In the genomic region with DNA sequence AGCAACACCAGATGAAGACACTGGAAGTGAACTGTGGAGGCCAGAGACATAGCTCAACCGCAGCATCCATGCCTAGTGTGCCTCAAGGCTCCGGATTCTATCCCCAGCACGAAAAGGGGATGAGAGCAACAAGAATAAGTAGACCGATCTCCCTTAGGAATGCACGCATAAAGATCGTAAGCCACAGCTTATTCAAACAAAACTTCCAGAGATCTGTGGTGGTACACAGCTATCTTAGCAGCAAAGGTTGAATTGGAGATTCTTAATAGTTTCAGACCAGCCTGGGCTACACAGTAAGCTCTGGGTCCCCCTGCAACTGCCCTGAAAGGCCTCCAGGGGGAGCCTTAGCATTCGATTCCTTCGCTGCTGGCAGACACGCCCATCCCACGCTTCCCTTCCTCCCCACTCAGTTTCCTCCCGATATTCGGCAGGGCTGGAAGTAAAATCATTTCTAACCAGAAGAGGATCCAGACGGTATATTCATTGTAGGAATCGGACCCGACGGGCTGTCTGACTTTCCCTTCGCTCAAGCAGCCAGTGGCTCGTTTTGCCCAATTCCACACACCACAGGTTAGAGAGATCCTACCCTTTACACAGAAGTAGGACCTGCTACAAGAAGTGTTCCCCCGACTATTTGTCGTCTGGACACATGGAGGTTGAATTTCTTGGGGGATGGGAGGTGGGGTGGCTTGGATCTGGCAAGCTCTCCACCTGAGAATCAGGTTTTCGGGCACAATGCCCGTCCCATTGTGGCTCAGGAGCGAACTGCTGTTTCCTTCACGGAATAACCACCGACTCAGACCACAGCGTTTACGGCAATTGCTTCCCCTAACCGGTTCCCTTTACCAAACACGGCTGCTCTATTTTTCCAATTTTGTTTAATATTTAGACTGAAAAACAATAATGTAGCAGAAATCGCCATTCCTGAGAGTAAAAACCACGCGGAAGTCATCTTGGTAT, we compare ENCODE assay signal across 8 mouse cellular contexts. TPM values are rescaled to one million over a fixed set of nuclear protein-coding genes. Genes with fewer than 3 reads are reported as not detected.
DNase-seq lines count a peak whose midpoint lies in the region; ATAC-seq and TF ChIP-seq lines count a peak whose summit lies in the region.

No protein-coding gene starts in this region.

- TF ChIP-seq CTCF in ES-Bruce4 (IDR thresholded peaks at IDR 0.05; ENCODE audit: low read depth, low read length) = peak; percentile 80
- TF ChIP-seq CTCF in heart, postnatal 0 days (IDR thresholded peaks at IDR 0.05; ENCODE audit: low read depth) = peak; percentile 64

- ATAC-seq in forebrain, embryonic 11.5 days (replicated peaks; ENCODE audit: low FRiP score) = peak; percentile 82
- ATAC-seq in heart, postnatal 0 days (ENCODE audit: insufficient read depth, low read depth) = peak; percentile 66; the same call in 1 of the 2 replicates
- ATAC-seq in liver, embryonic 15.5 days (ENCODE audit: insufficient read depth) = no peak
- peak; percentile 68; the same call in 1 of the 2 replicates for ATAC-seq in neural tube, embryonic 11.5 days (ENCODE audit: insufficient read depth, low FRiP score, low TSS enrichment)
- ATAC-seq in stomach, embryonic 16.5 days (ENCODE audit: insufficient read depth, low FRiP score) = peak; percentile 73; the same call in 1 of the 2 replicates

- peak; percentile 58 for DNase-seq in c-Kit-positive CD71-positive TER-119-negative erythroid progenitor cells, embryonic 14.5 days (ENCODE audit: low read depth)
- peak; percentile 88 for DNase-seq in forebrain, embryonic 11.5 days (ENCODE audit: low spot score)
- DNase-seq in heart, postnatal 0 days (ENCODE audit: low spot score) = peak; percentile 67
- DNase-seq in kidney, postnatal 36 days = peak; percentile 74 to 85
- peak; percentile 83 for DNase-seq in neural tube, embryonic 11.5 days (ENCODE audit: low spot score)

- no peaks in the 10 kb centered on the region for H3K9me3 ChIP-seq in ES-Bruce4 (replicated peaks; ENCODE audit: control insufficient read depth, insufficient read depth, low read length, poor library complexity, severe bottlenecking)
- no peaks in the 10 kb centered on the region for H3K9me3 ChIP-seq in forebrain, embryonic 11.5 days (ENCODE audit: control insufficient read depth, low read length)
- H3K9me3 ChIP-seq in heart, postnatal 0 days (replicated peaks; ENCODE audit: control insufficient read depth, low read length) = no peaks in the 10 kb centered on the region
- no peaks in the 10 kb centered on the region for H3K9me3 ChIP-seq in liver, embryonic 15.5 days (replicated peaks)
- no peaks in the 10 kb centered on the region for H3K9me3 ChIP-seq in neural tube, embryonic 11.5 days (ENCODE audit: control insufficient read depth, low read length)
- H3K9me3 ChIP-seq in stomach, embryonic 16.5 days (replicated peaks; ENCODE audit: control insufficient read depth, low read length) = no peaks in the 10 kb centered on the region

- TF ChIP-seq EP300 in ES-Bruce4 (IDR thresholded peaks at IDR 0.05; ENCODE audit: insufficient read depth, low read depth, low read length) = no peak
- no peak for TF ChIP-seq EP300 in heart, postnatal 0 days (IDR thresholded peaks at IDR 0.05; ENCODE audit: low read depth)

- no peak for TF ChIP-seq POLR2A in ES-Bruce4 (IDR thresholded peaks at IDR 0.05; ENCODE audit: insufficient read depth, low read length)

- WGBS in forebrain, embryonic 11.5 days = 14% methylated on average over 32 of the region's 32 CpGs
- WGBS in heart, postnatal 0 days = 15% methylated on average over 32 of the region's 32 CpGs
- 11% methylated on average over 32 of the region's 32 CpGs for WGBS in liver, embryonic 15.5 days (ENCODE audit: insufficient replicate concordance)
- WGBS in neural tube, embryonic 11.5 days = 13% methylated on average over 32 of the region's 32 CpGs
- WGBS in stomach, embryonic 16.5 days = 13% methylated on average over 32 of the region's 32 CpGs

- no peaks in the 10 kb centered on the region for H3K4me1 ChIP-seq in ES-Bruce4 (ENCODE audit: control insufficient read depth, insufficient read depth, low read length)
- H3K4me1 ChIP-seq in forebrain, embryonic 11.5 days (replicated peaks; ENCODE audit: control insufficient read depth, insufficient read depth, low read length) = no peaks in the 10 kb centered on the region
- no peaks in the 10 kb centered on the region for H3K4me1 ChIP-seq in heart, postnatal 0 days (ENCODE audit: control insufficient read depth, insufficient read depth)
- H3K4me1 ChIP-seq in liver, embryonic 15.5 days (replicated peaks) = peaks cover 5% of the 10 kb centered on the region; the same call in 1 of the 2 replicates
- H3K4me1 ChIP-seq in neural tube, embryonic 11.5 days (ENCODE audit: control insufficient read depth, insufficient read depth, low read length) = 0 out of 2 replicates have a peak, but pooled peaks cover 5% of the 10 kb centered on the region
- 0 out of 2 replicates have a peak, but pooled peaks cover 3% of the 10 kb centered on the region for H3K4me1 ChIP-seq in stomach, embryonic 16.5 days (ENCODE audit: control insufficient read depth, insufficient read depth, low read length)

- H3K9ac ChIP-seq in ES-Bruce4 (ENCODE audit: low read depth, poor library complexity, severe bottlenecking) = no peak overlapping the region
- H3K9ac ChIP-seq in forebrain, embryonic 11.5 days (ENCODE audit: low read length) = peak overlapping the region; percentile 28; the same call in 1 of the 2 replicates
- H3K9ac ChIP-seq in heart, postnatal 0 days (replicated peaks; ENCODE audit: low read depth, low read length) = no peak overlapping the region
- H3K9ac ChIP-seq in liver, embryonic 15.5 days = no peak overlapping the region; the same call in 1 of the 2 replicates
- no peak overlapping the region for H3K9ac ChIP-seq in neural tube, embryonic 11.5 days (ENCODE audit: low read length)
- peak overlapping the region; percentile 54 for H3K9ac ChIP-seq in stomach, embryonic 16.5 days (ENCODE audit: low read length)

- no peaks in the 10 kb centered on the region for H3K27me3 ChIP-seq in ES-Bruce4 (ENCODE audit: control insufficient read depth, insufficient read depth, low read length, poor library complexity, severe bottlenecking)
- H3K27me3 ChIP-seq in forebrain, embryonic 11.5 days (ENCODE audit: control insufficient read depth, insufficient read depth, low read length) = peaks cover 17% of the 10 kb centered on the region
- H3K27me3 ChIP-seq in heart, postnatal 0 days (ENCODE audit: control insufficient read depth, insufficient read depth, low read length) = peaks cover 70% of the 10 kb centered on the region
- peaks cover 88% of the 10 kb centered on the region for H3K27me3 ChIP-seq in liver, embryonic 15.5 days
- peaks cover 22% of the 10 kb centered on the region for H3K27me3 ChIP-seq in neural tube, embryonic 11.5 days (ENCODE audit: control insufficient read depth, insufficient read depth, low read length)
- peaks cover 54% of the 10 kb centered on the region for H3K27me3 ChIP-seq in stomach, embryonic 16.5 days (ENCODE audit: control insufficient read depth, insufficient read depth, low read length)

- H3K27ac ChIP-seq in ES-Bruce4 (ENCODE audit: insufficient read depth, low read length) = no peak overlapping the region
- H3K27ac ChIP-seq in forebrain, embryonic 11.5 days (ENCODE audit: low read depth, low read length) = no peak overlapping the region
- H3K27ac ChIP-seq in heart, postnatal 0 days (ENCODE audit: low read depth) = no peak overlapping the region
- no peak overlapping the region for H3K27ac ChIP-seq in liver, embryonic 15.5 days (replicated peaks)
- H3K27ac ChIP-seq in neural tube, embryonic 11.5 days (ENCODE audit: low read depth, low read length) = no peak overlapping the region
- 0 out of 2 replicates have a peak overlapping the region, but pooled peaks have one; percentile 21 for H3K27ac ChIP-seq in stomach, embryonic 16.5 days (ENCODE audit: low read length)

- peak overlapping the region; percentile 69 for H3K4me2 ChIP-seq in forebrain, embryonic 11.5 days (ENCODE audit: low read depth, low read length, severe bottlenecking)
- H3K4me2 ChIP-seq in heart, postnatal 0 days (ENCODE audit: low read depth, low read length) = peak overlapping the region; percentile 69
- peak overlapping the region; percentile 61 for H3K4me2 ChIP-seq in liver, embryonic 15.5 days
- peak overlapping the region; percentile 53 for H3K4me2 ChIP-seq in neural tube, embryonic 11.5 days (ENCODE audit: low read depth)
- H3K4me2 ChIP-seq in stomach, embryonic 16.5 days (ENCODE audit: low read depth, low read length) = peak overlapping the region; percentile 70

- H3K4me3 ChIP-seq in ES-Bruce4 (ENCODE audit: low read depth, low read length) = peak overlapping the region; percentile 47
- peak overlapping the region; percentile 32 for H3K4me3 ChIP-seq in forebrain, embryonic 11.5 days (ENCODE audit: low read depth, low read length)
- H3K4me3 ChIP-seq in heart, postnatal 0 days (ENCODE audit: low read depth, low read length) = peak overlapping the region; percentile 40
- H3K4me3 ChIP-seq in liver, embryonic 15.5 days (replicated peaks) = peak overlapping the region; percentile 31
- peak overlapping the region; percentile 30 for H3K4me3 ChIP-seq in neural tube, embryonic 11.5 days (ENCODE audit: low read depth, low read length)
- peak overlapping the region; percentile 45 for H3K4me3 ChIP-seq in stomach, embryonic 16.5 days (replicated peaks; ENCODE audit: low read length)

- no peaks in the 10 kb centered on the region for H3K36me3 ChIP-seq in ES-Bruce4 (ENCODE audit: control insufficient read depth, insufficient read depth, low read length, poor library complexity, severe bottlenecking)
- no peaks in the 10 kb centered on the region for H3K36me3 ChIP-seq in forebrain, embryonic 11.5 days (ENCODE audit: control insufficient read depth, insufficient read depth, low read length)
- H3K36me3 ChIP-seq in heart, postnatal 0 days (replicated peaks; ENCODE audit: control insufficient read depth, insufficient read depth, low read length) = no peaks in the 10 kb centered on the region
- no peaks in the 10 kb centered on the region for H3K36me3 ChIP-seq in liver, embryonic 15.5 days (replicated peaks)
- no peaks in the 10 kb centered on the region for H3K36me3 ChIP-seq in neural tube, embryonic 11.5 days (ENCODE audit: control insufficient read depth, insufficient read depth, low read length)
- H3K36me3 ChIP-seq in stomach, embryonic 16.5 days (ENCODE audit: control insufficient read depth, insufficient read depth, low read length) = no peaks in the 10 kb centered on the region

RNA-seq across cellular contexts. Expression of a gene that starts 41.0 kb away (rescaled TPM):
- polyA plus RNA-seq in ES-Bruce4 (2011; ENCODE audit: insufficient read depth, insufficient read length, low read depth, missing spikeins) = not detected in 2 replicates
- 4.1 and 5.7 TPM in 2 replicates for polyA plus RNA-seq in forebrain, embryonic 11.5 days (2014; fragmentation: Nextera tagmentation; extraction: Ambion mirVana)
- 0.15 TPM in 1 of 2 replicates, not detected in the other for total RNA-seq in heart, postnatal 0 days (2014; rRNA removed; ENCODE audit: low replicate concordance)
- polyA plus RNA-seq in heart, postnatal 0 days (2015; fragmentation: Nextera tagmentation; extraction: Ambion mirVana) = not detected in 2 replicates
- 0.14 and 0.28 TPM in 2 replicates for polyA plus RNA-seq in liver, embryonic 15.5 days (2015; fragmentation: Nextera tagmentation; extraction: Ambion mirVana)
- polyA plus RNA-seq in neural tube, embryonic 11.5 days (2014; fragmentation: Nextera tagmentation; extraction: Ambion mirVana) = 0.11 and 0.41 TPM in 2 replicates
- polyA plus RNA-seq in stomach, embryonic 16.5 days (2015; fragmentation: Nextera tagmentation; extraction: Ambion mirVana) = 7.2 and 11.1 TPM in 2 replicates

RNA-seq across cellular contexts. Expression of a gene that starts 46.7 kb away (rescaled TPM):
- polyA plus RNA-seq in ES-Bruce4 (2011; ENCODE audit: insufficient read depth, insufficient read length, low read depth, missing spikeins) = 148 and 152 TPM in 2 replicates
- 45.5 and 48.2 TPM in 2 replicates for polyA plus RNA-seq in forebrain, embryonic 11.5 days (2014; fragmentation: Nextera tagmentation; extraction: Ambion mirVana)
- total RNA-seq in heart, postnatal 0 days (2014; rRNA removed; ENCODE audit: low replicate concordance) = 344 and 375 TPM in 2 replicates
- polyA plus RNA-seq in heart, postnatal 0 days (2015; fragmentation: Nextera tagmentation; extraction: Ambion mirVana) = 394 and 404 TPM in 2 replicates
- polyA plus RNA-seq in liver, embryonic 15.5 days (2015; fragmentation: Nextera tagmentation; extraction: Ambion mirVana) = 19.8 and 22.3 TPM in 2 replicates
- 49.5 and 57.7 TPM in 2 replicates for polyA plus RNA-seq in neural tube, embryonic 11.5 days (2014; fragmentation: Nextera tagmentation; extraction: Ambion mirVana)
- 34.6 and 42.3 TPM in 2 replicates for polyA plus RNA-seq in stomach, embryonic 16.5 days (2015; fragmentation: Nextera tagmentation; extraction: Ambion mirVana)

Comparison
In these comparisons a context has a peak if more than half of its experiments do, and no peak if none do; other contexts are left out.
1. H3K9ac ChIP-seq: peak in forebrain, embryonic 11.5 days (single experiment) and stomach, embryonic 16.5 days (single experiment); none in ES-Bruce4 (single experiment), heart, postnatal 0 days (single experiment), liver, embryonic 15.5 days (single experiment) and neural tube, embryonic 11.5 days (single experiment).
2. Peak in every context shown above with its lines, with median percentiles within 50 percentile points of each other: H3K4me3 ChIP-seq, DNase-seq and H3K4me2 ChIP-seq.